Mouse (Mus musculus) kidney, postnatal 4 days (tissue): Measurements from ENCODE around the gene Wnt10a.
"Not testable (repeated sequence)": the region's sequence is repeated elsewhere in the genome, so short reads cannot be mapped to it uniquely, and the experiment has no call there.

Experiments used
- DNase-seq, 2 experiments: peaks; one replicate each; pipeline ENCODE4 v3.0.0; 2021; ENCODE audit warnings: mixed read lengths in 2 of 2

Gene Wnt10a

DNA sequence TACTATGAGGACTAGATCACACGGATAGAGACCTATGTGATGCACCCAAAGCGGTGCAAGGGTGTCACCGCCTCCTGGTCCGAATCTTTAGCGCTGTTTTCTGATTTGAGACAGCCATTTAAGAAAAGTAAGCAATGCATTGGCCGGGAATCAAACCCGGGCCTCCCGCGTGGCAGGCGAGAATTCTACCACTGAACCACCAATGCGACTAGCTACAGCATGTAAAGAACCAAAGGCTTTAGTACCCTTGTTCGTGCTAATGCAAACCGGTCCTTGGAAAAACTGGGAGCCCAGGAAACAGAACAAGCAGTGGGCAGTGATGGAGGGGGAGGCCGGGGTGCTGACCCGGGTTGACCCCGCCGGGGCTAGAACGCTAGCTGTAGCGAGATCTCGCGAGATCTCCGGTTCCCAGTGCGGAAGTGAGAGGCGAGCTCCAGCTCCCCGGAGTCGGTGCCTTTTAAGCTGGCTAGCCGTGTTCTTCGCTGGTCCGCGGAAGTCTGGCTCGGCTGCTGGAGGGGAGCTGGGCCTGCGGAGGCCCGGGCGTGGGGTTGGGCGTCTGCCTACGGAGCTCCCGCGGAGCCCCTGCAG, 25.4 kb downstream of the Wnt10a start:
- peak; percentile 94 to 97 for DNase-seq

DNA sequence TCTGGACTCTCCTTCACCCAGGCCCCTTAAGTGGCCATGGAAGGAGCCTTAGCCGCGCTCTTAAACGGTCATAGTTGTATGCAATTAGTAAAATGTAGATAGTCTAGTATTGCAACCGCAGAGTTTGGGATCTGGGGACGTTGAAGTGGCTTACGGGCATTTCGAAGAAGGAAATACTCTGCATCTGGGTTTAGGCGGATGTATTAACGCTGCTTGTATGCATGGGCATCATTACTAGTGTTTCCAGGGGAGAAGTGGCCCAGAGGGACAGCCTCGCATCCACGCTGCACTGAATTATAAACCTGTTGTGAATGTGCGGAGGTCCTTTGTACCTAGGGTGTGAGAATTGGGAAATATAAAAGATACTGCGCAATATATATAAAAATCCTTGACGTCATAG, 25.9 kb downstream of the Wnt10a start:
- no peak for DNase-seq

DNA sequence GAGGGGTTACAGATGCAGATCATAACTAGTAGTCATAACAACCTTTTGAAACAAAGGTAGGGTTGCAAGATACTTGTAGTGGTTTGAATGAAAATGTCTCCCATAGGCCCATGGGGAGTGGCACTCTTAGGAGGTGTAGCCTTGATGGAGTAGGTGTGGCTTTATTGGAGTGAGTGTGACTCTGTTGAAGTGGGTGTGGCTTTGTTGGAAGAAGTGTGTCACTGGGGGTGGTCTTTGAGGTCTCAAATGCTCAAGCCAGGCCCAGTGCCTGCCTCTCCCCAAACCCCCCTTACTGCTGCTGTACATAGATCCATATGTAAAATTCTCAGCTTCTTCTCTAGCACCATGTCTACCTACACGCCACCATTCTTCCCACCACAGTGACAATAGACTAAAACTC, 27.2 kb downstream of the Wnt10a start:
- no peak for DNase-seq

DNA sequence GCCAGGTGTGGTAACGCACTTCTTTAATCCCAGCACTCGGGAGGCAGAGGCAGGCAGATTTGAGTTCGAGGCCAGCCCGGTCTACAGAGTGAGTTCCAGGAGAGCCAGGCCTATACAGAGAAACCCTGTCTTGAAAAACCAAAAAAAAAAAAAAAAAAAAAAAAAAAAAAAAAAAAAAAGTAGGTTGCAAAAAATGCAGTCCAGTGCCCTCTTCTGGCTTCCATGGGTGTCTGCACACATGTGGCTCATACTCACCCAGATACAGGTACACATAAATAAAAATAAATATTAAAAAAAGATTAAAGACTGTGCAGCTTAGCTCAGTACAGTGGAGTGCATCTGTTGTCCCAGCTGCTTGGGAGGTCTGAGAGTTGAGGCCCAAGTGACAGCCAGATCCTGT, 32.3 kb downstream of the Wnt10a start:
- DNase-seq: not testable (repeated sequence)

DNA sequence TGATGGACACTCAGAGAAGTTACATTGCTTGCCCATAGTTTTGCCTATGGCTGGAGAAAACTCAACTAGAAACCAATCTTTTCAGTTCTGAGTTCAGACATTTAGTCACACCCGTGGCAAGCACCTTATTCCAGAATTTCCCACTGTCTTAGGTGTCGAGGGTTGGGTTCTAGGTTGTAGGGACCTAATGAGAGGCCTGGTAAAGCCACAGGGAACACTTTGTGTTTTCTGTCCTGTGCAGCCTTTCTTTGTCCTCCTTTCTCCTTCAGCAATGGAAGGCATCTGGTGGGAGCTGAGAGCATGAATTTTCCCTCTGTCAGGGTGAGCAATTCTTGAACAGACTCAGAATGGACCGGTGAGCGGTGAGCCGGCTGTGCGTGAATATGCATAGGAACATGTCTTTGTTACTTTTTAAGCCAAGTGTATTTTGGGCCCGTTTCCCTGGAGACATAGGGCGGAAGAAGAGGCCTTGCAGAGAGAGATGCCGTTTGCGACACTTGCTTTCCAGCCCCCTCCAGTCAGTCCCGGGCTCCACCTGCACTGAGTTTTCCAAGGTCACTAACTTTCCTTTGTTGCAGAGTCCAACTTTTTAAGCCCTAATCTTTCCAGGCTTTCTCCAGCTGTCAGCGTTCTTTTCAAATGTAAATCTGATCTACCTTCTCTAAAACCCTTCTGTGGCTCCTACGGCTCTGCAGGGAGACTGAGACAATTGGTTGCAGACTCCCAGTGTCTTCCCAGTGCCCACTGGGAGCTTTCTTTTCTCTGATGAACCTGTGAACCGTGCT, 33.4 kb downstream of the Wnt10a start:
- peak; percentile 24 to 39 for DNase-seq

DNA sequence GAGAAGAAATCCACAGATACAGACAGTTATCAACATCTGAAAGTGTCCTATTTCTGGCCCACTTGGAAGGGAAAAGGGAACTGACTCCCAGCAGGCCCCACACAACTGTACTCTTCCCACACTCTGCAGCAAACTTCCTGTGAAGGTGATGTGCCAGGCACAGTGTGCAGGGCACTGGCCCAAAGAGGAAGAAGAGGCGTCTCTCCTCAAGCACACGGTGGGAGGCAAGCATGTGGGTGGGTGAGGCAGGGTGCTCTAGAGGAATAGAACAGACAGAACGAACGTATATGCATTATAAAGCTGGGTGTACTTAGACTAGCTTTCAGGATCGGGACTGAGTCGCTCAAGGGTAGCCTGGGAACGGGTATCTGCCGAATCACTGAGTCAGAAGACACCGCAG, 38.7 kb downstream of the Wnt10a start:
- DNase-seq: no peak

DNA sequence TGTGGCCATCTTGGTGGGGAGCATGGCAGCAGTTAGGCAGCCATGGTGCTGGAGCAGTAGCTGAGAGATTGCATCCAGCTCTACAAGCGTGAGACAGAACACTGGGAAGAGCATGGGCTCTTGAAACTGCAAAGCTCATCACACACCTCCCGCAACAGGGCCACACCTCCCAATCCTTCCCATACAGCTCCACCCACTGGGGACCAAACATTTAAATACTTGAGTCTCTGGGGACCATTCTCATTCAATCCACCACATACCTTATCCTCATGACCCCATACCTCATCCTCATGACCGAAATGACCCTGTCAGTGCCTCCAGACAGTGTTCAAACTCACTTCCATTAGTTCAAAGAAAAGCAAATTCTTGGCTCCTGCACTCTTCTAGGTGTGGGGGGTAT, 41.9 kb downstream of the Wnt10a start:
- DNase-seq: no peak

DNA sequence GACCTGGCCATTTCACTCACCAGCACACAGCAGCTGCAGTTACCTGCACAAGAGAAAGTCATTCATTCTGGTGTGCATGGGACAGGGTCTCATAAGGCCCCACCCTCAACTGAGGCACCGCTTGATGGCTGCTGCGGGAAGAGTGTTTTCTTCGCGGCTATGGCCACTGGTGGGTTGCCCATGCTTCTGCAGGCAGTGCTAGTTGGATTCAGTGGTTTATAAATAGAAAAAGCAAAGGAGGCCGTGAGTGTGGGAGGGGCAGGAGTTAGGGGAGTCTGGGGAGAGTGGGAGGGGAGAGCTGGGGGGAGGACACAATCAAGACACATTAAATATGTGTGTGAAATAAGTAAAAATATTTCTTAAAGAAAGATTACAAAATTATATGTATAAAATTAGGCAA, 51.8 kb downstream of the Wnt10a start:
- DNase-seq: no peak

DNA sequence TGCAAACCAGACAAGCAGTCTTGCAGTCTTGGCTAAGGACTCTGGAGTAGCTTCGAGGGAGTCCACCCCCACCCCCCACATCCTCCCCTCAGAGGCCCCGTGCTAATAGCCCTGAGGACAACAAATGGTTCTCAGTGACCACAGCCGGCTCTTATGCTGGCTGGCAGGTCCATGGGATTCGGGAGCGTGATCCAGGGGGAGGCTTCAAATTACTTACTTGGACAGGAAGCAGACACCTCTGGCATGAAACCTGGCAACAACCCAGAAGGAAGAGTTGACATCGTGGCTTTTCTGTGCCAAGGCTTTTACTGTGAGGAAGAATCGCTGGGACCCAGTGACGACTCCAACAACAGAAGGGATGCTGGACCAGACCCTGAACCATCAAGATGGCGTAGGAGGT, 55.0 kb downstream of the Wnt10a start:
- DNase-seq: no peak

DNA sequence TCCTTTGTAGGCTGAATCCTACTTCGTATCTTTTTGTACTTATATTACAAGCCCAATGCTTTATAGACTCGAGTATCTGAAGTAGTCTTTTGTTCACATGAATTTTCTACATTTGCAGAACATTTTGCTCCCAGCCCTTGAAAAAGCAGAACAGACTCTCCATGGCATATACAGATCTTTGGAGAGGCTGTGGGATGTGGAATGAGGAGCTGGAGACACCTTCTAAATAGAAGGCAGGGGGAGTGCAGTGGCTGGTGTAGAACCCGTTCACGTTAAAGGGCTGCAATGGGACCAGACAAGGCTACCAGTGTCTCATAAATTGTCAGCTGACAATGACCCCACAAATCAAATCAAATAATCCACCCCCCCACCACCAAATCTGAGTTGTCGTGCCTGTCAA, 57.6 kb downstream of the Wnt10a start:
- no peak for DNase-seq

DNA sequence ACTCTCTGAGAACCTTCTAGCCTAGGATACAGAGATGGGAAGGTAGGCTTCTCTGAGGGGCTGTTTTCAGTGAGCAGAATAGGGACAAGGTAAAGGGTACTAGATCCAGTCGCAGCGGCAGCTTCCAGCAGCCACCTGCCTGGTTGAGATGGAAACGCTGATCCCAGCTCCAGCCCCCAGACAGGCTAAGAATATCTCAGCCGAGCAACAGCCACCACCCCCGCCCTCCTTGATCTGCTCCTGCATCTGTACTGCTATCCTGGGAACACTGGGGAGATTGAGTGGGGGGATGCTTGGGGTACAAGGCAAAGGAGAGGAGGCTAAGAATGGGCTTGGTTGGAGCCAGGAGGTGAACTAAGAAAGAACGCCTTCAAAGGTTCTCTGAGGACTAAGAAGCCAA, 58.9 kb downstream of the Wnt10a start:
- DNase-seq: no peak

DNA sequence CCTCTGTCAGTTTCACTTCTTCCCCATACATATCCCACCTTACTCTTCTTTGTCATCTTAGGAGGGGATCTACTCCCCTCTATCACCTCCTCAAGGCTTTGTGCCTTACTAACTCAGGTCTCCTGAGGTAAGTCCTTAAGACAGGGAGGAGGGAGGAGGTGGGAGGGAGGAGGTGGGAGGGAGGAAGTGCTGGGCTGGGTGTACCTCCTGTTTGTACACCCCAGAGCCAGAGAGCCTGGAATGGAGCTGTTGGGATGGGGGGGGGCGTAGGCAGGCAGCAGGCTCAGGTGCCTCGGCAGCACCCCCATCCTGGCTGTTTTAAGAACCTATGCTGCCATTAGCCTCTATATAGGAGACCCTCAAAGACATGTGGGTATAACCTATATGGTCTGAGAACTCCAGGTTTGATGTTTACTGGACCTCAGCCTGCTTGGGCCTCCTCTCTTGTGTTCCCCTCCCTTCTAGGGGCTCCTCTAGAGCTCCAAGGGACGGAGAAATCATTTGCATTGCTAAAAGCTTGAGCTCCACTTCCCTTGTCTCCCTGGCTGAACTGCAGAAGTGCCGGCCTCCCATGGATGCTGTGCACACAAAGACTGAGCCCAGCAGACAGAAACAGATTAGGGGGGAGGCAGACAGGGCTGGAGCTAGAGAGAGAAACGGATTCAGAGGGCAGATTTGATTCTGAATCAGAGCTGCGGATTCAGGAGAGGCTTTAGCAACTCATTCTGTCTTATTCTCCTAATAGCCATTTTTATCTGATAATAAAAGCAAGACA, 59.9 kb downstream of the Wnt10a start:
- DNase-seq: no peak
